Mouse (Mus musculus): ENCODE results near the gene Krtap3-3. TPM values are rescaled to one million over a fixed set of nuclear protein-coding genes. Genes with fewer than 3 reads are reported as not detected.

Gene Krtap3-3
- total and polyA plus RNA-seq, 3 experiments: not detected

- Histone ChIP-seq H3K4me1 (ENCODE audit: insufficient read depth, low read depth, low read length) (no peaks in the 10 kb centered on the region), H3K36me3 (replicated peaks) (no peaks in the 10 kb centered on the region), H3K27me3 (ENCODE audit: insufficient read depth, low read length) (no peaks in the 10 kb centered on the region), H3K4me3 (ENCODE audit: low read depth, low read length) (no peak within 1 kb of the TSS), H3K9me3 (replicated peaks) (peaks cover 11% of the 10 kb centered on the region)
- ATAC-seq (ENCODE audit: extremely low read depth, insufficient number of reproducible peaks, low FRiP score, poor library complexity, severe bottlenecking) (no peak), DNase-seq (ENCODE audit: low spot score) (no peak)
- TF ChIP-seq CTCF (IDR thresholded peaks at IDR 0.05; ENCODE audit: low read depth, low read length): no peak
- TF ChIP-seq GATA2 (IDR thresholded peaks at IDR 0.05; ENCODE audit: borderline replicate concordance, low read depth, low read length): no peak
- TF ChIP-seq GATA1 (IDR thresholded peaks at IDR 0.05; ENCODE audit: borderline replicate concordance, low read length): no peak
- TF ChIP-seq POLR2AphosphoS5 (IDR thresholded peaks at IDR 0.05; ENCODE audit: insufficient replicate concordance, low read depth, low read length): no peak
- no peak for TF ChIP-seq TAL1 (conservative IDR thresholded peaks at IDR 0.05; ENCODE audit: low read depth, low read length)
Observed at GRCm38 (mm10) chr11:99521288-99521860, 29.3 kb downstream of the Krtap3-3 start, which contains the start of gene Krt39. Gene Krt39, minus strand, starts transcription at chr11:99521338.

GRCm38 (mm10) chr11:99514098-99514497, 36.6 kb downstream of the Krtap3-3 start:
- ATAC-seq (ENCODE audit: extremely low read depth, insufficient number of reproducible peaks, low FRiP score, poor library complexity, severe bottlenecking): no peak
- peaks cover 7% of the 10 kb centered on the region for H3K9me3 ChIP-seq (replicated peaks)
- H3K4me3 ChIP-seq (ENCODE audit: low read depth, low read length): no peak overlapping the region
- DNase-seq (ENCODE audit: low spot score): no peak
- H3K27me3 ChIP-seq (ENCODE audit: insufficient read depth, low read length): no peaks in the 10 kb centered on the region
- H3K4me1 ChIP-seq (ENCODE audit: insufficient read depth, low read depth, low read length): no peaks in the 10 kb centered on the region
- H3K36me3 ChIP-seq (replicated peaks): no peaks in the 10 kb centered on the region
- TF ChIP-seq POLR2AphosphoS5 (IDR thresholded peaks at IDR 0.05; ENCODE audit: insufficient replicate concordance, low read depth, low read length): no peak
- TF ChIP-seq TAL1 (conservative IDR thresholded peaks at IDR 0.05; ENCODE audit: low read depth, low read length): no peak
- no peak for TF ChIP-seq CTCF (IDR thresholded peaks at IDR 0.05; ENCODE audit: low read depth, low read length)
- TF ChIP-seq GATA1 (IDR thresholded peaks at IDR 0.05; ENCODE audit: borderline replicate concordance, low read length): no peak
- TF ChIP-seq GATA2 (IDR thresholded peaks at IDR 0.05; ENCODE audit: borderline replicate concordance, low read depth, low read length): no peak

Other genes with a start within 250 kb of the Krtap3-3 start
Only the 20 nearest of the 34 such genes appear.
- gene Krt20, start 112.7 kb downstream of the Krtap3-3 start, total RNA-seq (2014; fragmentation: Nextera tagmentation): not detected in 2 replicates
- gene Krt20, start 112.7 kb downstream of the Krtap3-3 start, total RNA-seq (2017): not detected in 2 replicates
- not detected in 2 replicates for gene Krt20, start 112.7 kb downstream of the Krtap3-3 start, polyA plus RNA-seq (2012)
- gene Krt23, start 57.7 kb downstream of the Krtap3-3 start, total RNA-seq (2014; fragmentation: Nextera tagmentation): not detected in 2 replicates
- gene Krt23, start 57.7 kb downstream of the Krtap3-3 start, total RNA-seq (2017): not detected in 2 replicates
- gene Krt23, start 57.7 kb downstream of the Krtap3-3 start, polyA plus RNA-seq (2012): not detected in 2 replicates
- not detected in 2 replicates for gene Krt39, start 29.5 kb downstream of the Krtap3-3 start, total RNA-seq (2014; fragmentation: Nextera tagmentation)
- gene Krt39, start 29.5 kb downstream of the Krtap3-3 start, total RNA-seq (2017): 0.05 TPM in 1 of 2 replicates, not detected in the other
- not detected in 2 replicates for gene Krt39, start 29.5 kb downstream of the Krtap3-3 start, polyA plus RNA-seq (2012)
- not detected in 2 replicates for gene Krt40, start 7.7 kb downstream of the Krtap3-3 start, total RNA-seq (2014; fragmentation: Nextera tagmentation)
- gene Krt40, start 7.7 kb downstream of the Krtap3-3 start, total RNA-seq (2017): 0.16 TPM in 1 of 2 replicates, not detected in the other
- gene Krt40, start 7.7 kb downstream of the Krtap3-3 start, polyA plus RNA-seq (2012): not detected in 2 replicates
- gene Krtap3-2, start 6.0 kb upstream of the Krtap3-3 start, total RNA-seq (2014; fragmentation: Nextera tagmentation): not detected in 2 replicates
- 0.16 and 0.23 TPM in 2 replicates for gene Krtap3-2, start 6.0 kb upstream of the Krtap3-3 start, total RNA-seq (2017)
- not detected in 2 replicates for gene Krtap3-2, start 6.0 kb upstream of the Krtap3-3 start, polyA plus RNA-seq (2012)
- not detected in 2 replicates for gene Gm11939, start 8.6 kb upstream of the Krtap3-3 start, total RNA-seq (2014; fragmentation: Nextera tagmentation)
- not detected in 2 replicates for gene Gm11939, start 8.6 kb upstream of the Krtap3-3 start, total RNA-seq (2017)
- gene Gm11939, start 8.6 kb upstream of the Krtap3-3 start, polyA plus RNA-seq (2012): not detected in 2 replicates
- not detected in 2 replicates for gene Krtap3-1, start 15.8 kb upstream of the Krtap3-3 start, total RNA-seq (2014; fragmentation: Nextera tagmentation)
- gene Krtap3-1, start 15.8 kb upstream of the Krtap3-3 start, total RNA-seq (2017): not detected in 2 replicates
- gene Krtap3-1, start 15.8 kb upstream of the Krtap3-3 start, polyA plus RNA-seq (2012): not detected in 2 replicates
- not detected in 2 replicates for gene Krtap1-5, start 30.2 kb upstream of the Krtap3-3 start, total RNA-seq (2014; fragmentation: Nextera tagmentation)
- 0.11 and 0.12 TPM in 2 replicates for gene Krtap1-5, start 30.2 kb upstream of the Krtap3-3 start, total RNA-seq (2017)
- not detected in 2 replicates for gene Krtap1-5, start 30.2 kb upstream of the Krtap3-3 start, polyA plus RNA-seq (2012)
- gene Krtap1-4, start 32.8 kb upstream of the Krtap3-3 start, total RNA-seq (2014; fragmentation: Nextera tagmentation): not detected in 2 replicates
- 0.41 TPM in 1 of 2 replicates, not detected in the other for gene Krtap1-4, start 32.8 kb upstream of the Krtap3-3 start, total RNA-seq (2017)
- gene Krtap1-4, start 32.8 kb upstream of the Krtap3-3 start, polyA plus RNA-seq (2012): not detected in 2 replicates
- gene Krtap1-3, start 40.5 kb upstream of the Krtap3-3 start, total RNA-seq (2014; fragmentation: Nextera tagmentation): not detected in 2 replicates
- gene Krtap1-3, start 40.5 kb upstream of the Krtap3-3 start, total RNA-seq (2017): not detected in 2 replicates
- not detected in 2 replicates for gene Krtap1-3, start 40.5 kb upstream of the Krtap3-3 start, polyA plus RNA-seq (2012)
- gene Krtap9-3, start 47.2 kb upstream of the Krtap3-3 start, total RNA-seq (2014; fragmentation: Nextera tagmentation): not detected in 2 replicates
- gene Krtap9-3, start 47.2 kb upstream of the Krtap3-3 start, total RNA-seq (2017): 0.49 TPM in 1 of 2 replicates, not detected in the other
- gene Krtap9-3, start 47.2 kb upstream of the Krtap3-3 start, polyA plus RNA-seq (2012): not detected in 2 replicates
- not detected in 2 replicates for gene Gm11938, start 52.4 kb upstream of the Krtap3-3 start, total RNA-seq (2014; fragmentation: Nextera tagmentation)
- not detected in 2 replicates for gene Gm11938, start 52.4 kb upstream of the Krtap3-3 start, total RNA-seq (2017)
- gene Gm11938, start 52.4 kb upstream of the Krtap3-3 start, polyA plus RNA-seq (2012): not detected in 2 replicates
- not detected in 2 replicates for gene Gm11937, start 59.3 kb upstream of the Krtap3-3 start, total RNA-seq (2014; fragmentation: Nextera tagmentation)
- gene Gm11937, start 59.3 kb upstream of the Krtap3-3 start, total RNA-seq (2017): not detected in 2 replicates
- not detected in 2 replicates for gene Gm11937, start 59.3 kb upstream of the Krtap3-3 start, polyA plus RNA-seq (2012)
- not detected in 2 replicates for gene Krtap2-4, start 64.0 kb upstream of the Krtap3-3 start, total RNA-seq (2014; fragmentation: Nextera tagmentation)
- not detected in 2 replicates for gene Krtap2-4, start 64.0 kb upstream of the Krtap3-3 start, total RNA-seq (2017)
- gene Krtap2-4, start 64.0 kb upstream of the Krtap3-3 start, polyA plus RNA-seq (2012): not detected in 2 replicates
- gene Gm11562, start 69.6 kb upstream of the Krtap3-3 start, total RNA-seq (2014; fragmentation: Nextera tagmentation): not detected in 2 replicates
- not detected in 2 replicates for gene Gm11562, start 69.6 kb upstream of the Krtap3-3 start, total RNA-seq (2017)
- gene Gm11562, start 69.6 kb upstream of the Krtap3-3 start, polyA plus RNA-seq (2012): not detected in 2 replicates
- not detected in 2 replicates for gene Krtap4-1, start 77.4 kb upstream of the Krtap3-3 start, total RNA-seq (2014; fragmentation: Nextera tagmentation)
- not detected in 2 replicates for gene Krtap4-1, start 77.4 kb upstream of the Krtap3-3 start, total RNA-seq (2017)
- not detected in 2 replicates for gene Krtap4-1, start 77.4 kb upstream of the Krtap3-3 start, polyA plus RNA-seq (2012)
- gene Krtap4-2, start 84.2 kb upstream of the Krtap3-3 start, total RNA-seq (2014; fragmentation: Nextera tagmentation): not detected in 2 replicates
- not detected in 2 replicates for gene Krtap4-2, start 84.2 kb upstream of the Krtap3-3 start, total RNA-seq (2017)
- not detected in 2 replicates for gene Krtap4-2, start 84.2 kb upstream of the Krtap3-3 start, polyA plus RNA-seq (2012)
- gene Krtap4-7, start 93.2 kb upstream of the Krtap3-3 start, total RNA-seq (2014; fragmentation: Nextera tagmentation): not detected in 2 replicates
- 0.33 and 0.46 TPM in 2 replicates for gene Krtap4-7, start 93.2 kb upstream of the Krtap3-3 start, total RNA-seq (2017)
- gene Krtap4-7, start 93.2 kb upstream of the Krtap3-3 start, polyA plus RNA-seq (2012): not detected in 2 replicates
- not detected in 2 replicates for gene Gm11555, start 99.4 kb upstream of the Krtap3-3 start, total RNA-seq (2014; fragmentation: Nextera tagmentation)
- not detected in 2 replicates for gene Gm11555, start 99.4 kb upstream of the Krtap3-3 start, total RNA-seq (2017)
- not detected in 2 replicates for gene Gm11555, start 99.4 kb upstream of the Krtap3-3 start, polyA plus RNA-seq (2012)
- not detected in 2 replicates for gene Gm11563, start 108.1 kb upstream of the Krtap3-3 start, total RNA-seq (2014; fragmentation: Nextera tagmentation)
- not detected in 2 replicates for gene Gm11563, start 108.1 kb upstream of the Krtap3-3 start, total RNA-seq (2017)
- gene Gm11563, start 108.1 kb upstream of the Krtap3-3 start, polyA plus RNA-seq (2012): not detected in 2 replicates

Measured in G1E (cell line).